Mouse (Mus musculus) thymus, adult 18-20 months (tissue): ENCODE measurements around the gene Omt2b.
"Not testable (repeated sequence)": the region's sequence is repeated elsewhere in the genome, so short reads cannot be mapped to it uniquely, and the experiment has no call there.

Experiments
- DNase-seq, 2 experiments: peaks; one replicate each; pipeline ENCODE4 v3.0.0; 2022; ENCODE audit warnings: mixed read lengths in 2 of 2

Omt2b gene

DNA sequence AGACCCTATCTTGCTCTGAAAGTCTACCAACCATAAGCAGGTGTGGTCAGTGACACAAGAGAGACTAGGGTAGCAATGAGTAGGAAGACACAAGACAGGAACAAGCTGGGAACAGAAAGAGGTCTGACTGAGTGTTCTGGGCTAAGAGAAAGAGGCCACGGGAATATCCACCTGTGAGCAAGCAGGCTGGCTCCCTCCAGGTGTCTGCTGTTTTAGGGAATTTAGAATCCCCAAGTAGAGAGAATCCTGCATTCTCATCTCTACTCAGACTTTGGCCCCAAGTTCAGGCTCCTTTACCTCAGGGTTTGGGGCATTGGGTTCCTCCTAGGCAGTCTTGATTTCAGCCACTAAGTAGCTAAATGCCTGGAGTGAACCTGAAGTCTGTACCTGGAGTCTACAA lies at the start of gene Omt2b:
Omt2b (plus strand) TSS at position 301 of the 400 bp plus-strand sequence.
- DNase-seq: not testable (repeated sequence)

DNA sequence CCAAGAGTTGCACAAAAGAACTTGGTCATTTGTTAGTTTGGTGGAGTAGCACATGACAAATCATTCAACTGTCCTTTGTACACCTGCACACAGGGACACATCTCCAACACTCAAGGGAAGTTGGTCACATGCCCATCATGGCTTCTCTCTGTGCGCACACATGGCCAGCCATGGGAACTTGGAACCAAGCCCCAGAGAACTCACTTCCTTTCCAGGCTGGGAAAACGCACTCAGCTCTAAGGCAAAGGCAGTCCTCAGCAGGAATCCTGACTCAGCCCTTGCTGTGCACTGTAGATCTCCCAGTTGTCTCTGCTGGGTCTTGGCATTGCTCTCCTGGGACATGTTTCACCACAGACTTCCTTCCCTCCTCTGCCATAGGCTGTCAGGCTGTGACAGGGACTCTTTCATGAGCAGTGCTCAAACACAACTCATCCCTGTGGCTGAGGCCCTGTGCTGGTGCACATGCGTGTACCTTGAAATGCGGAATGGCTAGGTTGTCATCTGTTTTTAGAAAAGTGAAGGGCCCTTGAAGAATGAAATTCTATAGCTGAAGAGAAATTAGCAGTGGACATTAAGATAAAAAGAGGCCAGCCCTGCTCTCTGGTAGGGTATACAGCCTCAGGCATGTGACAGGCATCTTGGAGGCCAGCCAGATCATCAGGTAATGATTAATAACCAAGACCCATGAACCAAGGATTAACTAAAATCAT lies 45.2 kb upstream of the Omt2b start:
- DNase-seq: not testable (repeated sequence)

GRCm38 (mm10) chr9:78289063-78289462 lies 38.3 kb upstream of the Omt2b start:
- DNase-seq: not testable (repeated sequence)

DNA sequence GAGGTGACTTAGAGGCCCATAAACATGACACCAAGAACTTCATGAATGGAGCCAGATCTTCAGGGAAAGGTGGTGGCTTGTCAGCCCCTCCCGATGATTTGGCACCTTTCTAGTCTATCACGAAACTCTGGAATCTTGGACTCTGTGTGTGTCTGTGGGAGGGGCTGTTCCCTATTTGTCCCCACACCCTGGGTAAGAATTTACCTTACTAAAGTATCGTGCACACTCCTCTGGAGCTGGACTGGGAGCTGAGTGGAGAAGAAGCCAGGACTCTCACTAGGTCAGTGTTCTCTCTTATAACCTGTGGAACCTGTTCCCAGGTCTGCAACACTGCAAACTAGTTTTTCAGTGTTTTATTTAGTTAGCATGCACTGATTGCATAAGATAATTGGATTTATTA lies 37.7 kb upstream of the Omt2b start, which contains the start of gene Gm10639:
Gm10639 (plus strand) TSS at position 201 of the 400 bp plus-strand sequence.
- not testable (repeated sequence) for DNase-seq

- DNase-seq: not testable (repeated sequence)
These were observed 34.9 kb upstream of the Omt2b start for GRCm38 (mm10) chr9:78292462-78292861.

GRCm38 (mm10) chr9:78293683-78294082 lies 33.7 kb upstream of the Omt2b start:
- DNase-seq: not testable (repeated sequence)

- DNase-seq: not testable (repeated sequence)
These were observed 32.6 kb upstream of the Omt2b start for GRCm38 (mm10) chr9:78294781-78295180.

GRCm38 (mm10) chr9:78296089-78296488 lies 31.3 kb upstream of the Omt2b start:
- peak in 1 of 2 experiments; percentile 5 for DNase-seq

DNA sequence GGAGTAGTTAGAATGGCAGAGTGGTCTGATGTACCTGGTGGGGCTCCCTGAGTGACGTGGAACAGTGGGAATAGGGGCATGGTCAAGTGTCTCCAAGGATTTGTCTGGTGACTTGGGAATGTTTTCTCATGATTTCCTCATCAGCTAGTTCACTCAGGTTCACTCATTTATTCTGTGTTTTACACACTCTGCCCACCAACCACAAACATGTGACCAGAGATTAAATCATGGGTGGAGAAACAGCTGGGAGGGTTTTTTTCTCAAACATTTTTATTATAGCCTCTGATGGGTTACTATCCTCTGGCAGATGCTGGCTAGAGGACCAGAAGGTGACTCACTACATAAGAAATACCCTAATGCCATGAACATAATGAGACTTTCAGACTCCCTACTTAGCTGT lies 29.2 kb upstream of the Omt2b start:
- DNase-seq: no peak

- DNase-seq: not testable (repeated sequence)
These were observed 28.2 kb upstream of the Omt2b start for GRCm38 (mm10) chr9:78299143-78299542.

DNA sequence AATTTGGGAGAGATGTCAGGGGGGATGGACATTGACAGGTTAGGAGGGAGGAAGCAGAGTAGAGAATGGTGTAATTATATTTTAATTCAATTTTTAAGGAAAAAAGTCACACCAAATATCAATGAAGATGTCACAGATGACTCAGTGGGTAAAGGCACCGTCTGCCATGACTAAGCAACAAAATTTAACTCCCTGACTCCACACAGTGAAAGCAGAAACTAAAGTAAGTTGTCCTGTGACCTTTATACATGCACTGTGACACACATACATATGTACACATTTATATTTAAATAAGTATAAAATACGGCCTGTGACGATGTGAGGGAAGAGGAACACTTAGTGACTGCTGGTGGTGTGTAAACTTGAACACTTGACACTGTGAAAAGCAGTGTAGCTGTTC lies 19.3 kb upstream of the Omt2b start:
- DNase-seq: not testable (repeated sequence)

DNA sequence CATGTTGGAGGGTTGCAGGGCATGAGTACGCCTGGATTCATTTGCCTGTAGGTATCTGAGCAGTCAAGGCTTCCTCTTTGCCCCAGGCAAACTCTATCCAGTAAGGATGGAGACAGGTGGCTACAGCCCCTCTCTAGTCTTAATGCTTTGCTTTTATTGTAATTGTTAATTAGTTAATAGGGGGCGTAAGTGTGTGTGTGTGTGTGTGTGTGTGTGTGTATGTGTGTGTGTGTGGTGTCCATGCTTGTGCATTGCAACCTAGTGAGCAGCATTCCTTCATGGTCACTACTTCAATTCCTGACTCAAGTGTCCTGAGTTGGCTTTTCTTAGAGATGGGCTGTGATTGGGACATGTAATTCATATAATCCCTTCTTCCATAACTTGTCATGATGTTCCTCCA lies 12.7 kb upstream of the Omt2b start, which contains the start of gene Omt2a:
Omt2a (minus strand) TSS at position 101 of the 400 bp plus-strand sequence.
- no peak for DNase-seq

DNA sequence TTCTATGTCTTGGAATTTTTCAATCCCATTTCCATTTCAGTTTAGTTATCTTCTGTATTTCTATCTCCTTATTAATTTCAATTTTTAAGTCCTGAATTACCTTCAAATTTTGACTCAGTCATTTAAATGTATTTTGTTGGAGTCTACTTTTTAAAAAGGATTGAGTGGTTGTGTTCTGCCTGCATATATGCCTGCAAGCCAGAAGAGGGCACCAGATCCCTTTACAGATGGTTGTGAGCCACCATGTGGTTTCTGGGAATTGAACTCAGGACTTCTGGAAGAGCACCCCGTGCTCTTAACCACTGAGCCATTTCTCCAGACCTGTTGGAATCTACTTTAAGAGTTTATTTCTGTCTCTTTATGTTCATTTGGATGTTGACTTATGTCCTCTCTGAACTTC lies 7.9 kb upstream of the Omt2b start:
- DNase-seq: no peak

GRCm38 (mm10) chr9:78337050-78337449 lies 9.7 kb downstream of the Omt2b start:
- not testable (repeated sequence) for DNase-seq

DNA sequence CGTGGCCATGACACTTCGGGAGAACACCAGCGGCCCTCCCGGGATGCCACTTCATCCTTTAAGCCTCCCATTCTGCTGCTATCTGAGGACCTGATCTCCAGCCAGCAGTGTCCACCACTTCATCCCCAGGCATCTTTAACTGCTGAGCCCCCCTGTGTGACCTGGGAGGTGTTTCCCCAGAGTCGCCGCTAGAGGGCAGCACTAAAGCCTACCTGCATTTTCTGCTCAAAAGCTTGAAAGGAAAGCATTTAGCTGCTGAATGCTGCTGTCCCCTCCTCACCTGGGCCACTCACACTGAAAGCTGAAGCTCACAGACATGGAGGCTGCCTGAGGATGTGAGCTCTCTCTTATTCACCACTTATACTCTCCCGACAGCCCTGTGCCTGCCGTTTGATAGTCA lies 12.9 kb downstream of the Omt2b start:
- peak in 1 of 2 experiments; percentile 4 for DNase-seq

DNA sequence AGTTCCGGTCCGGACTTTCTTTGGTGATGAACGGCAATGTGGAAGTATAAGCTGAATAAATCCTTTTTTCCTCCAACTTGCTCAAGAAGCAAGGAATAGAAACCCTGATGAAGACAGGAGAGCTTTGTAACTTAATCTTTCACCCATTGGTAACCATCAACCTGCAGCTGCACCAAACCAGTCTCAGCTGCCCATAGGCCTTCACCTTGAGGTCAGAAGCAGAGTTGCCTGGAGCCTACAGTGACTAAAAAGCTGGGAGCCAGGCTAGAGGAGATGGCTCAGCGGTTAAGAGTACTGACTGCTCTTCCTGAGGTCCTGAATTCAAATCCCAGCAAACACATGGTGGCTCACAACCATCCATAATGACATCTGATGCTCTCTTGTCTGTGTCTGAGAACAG lies 15.1 kb downstream of the Omt2b start:
- not testable (repeated sequence) for DNase-seq

DNA sequence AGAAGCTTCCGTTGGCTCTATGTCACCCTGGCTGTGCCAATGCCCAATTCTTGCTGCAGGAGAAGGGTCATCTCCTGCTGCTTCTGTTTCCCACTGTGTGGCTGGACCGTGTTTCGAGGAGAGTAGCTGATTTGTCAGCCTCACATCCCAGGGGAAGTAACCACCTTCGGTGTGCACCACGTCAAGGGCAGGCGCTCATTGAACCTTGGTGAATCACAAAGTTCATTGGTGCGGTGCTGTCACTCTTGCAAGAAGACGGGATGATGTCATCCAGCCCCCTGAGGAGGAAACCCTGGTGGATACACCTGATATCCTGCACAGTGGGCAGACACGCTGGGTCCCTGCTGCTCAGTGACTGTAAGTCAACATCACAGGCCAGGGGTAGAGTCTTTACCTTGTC lies 15.7 kb downstream of the Omt2b start:
- not testable (repeated sequence) for DNase-seq

- DNase-seq: not testable (repeated sequence)
These were observed 17.8 kb downstream of the Omt2b start for GRCm38 (mm10) chr9:78345235-78345634.

- no peak for DNase-seq
These were observed 19.6 kb downstream of the Omt2b start for GRCm38 (mm10) chr9:78347004-78347403.

DNA sequence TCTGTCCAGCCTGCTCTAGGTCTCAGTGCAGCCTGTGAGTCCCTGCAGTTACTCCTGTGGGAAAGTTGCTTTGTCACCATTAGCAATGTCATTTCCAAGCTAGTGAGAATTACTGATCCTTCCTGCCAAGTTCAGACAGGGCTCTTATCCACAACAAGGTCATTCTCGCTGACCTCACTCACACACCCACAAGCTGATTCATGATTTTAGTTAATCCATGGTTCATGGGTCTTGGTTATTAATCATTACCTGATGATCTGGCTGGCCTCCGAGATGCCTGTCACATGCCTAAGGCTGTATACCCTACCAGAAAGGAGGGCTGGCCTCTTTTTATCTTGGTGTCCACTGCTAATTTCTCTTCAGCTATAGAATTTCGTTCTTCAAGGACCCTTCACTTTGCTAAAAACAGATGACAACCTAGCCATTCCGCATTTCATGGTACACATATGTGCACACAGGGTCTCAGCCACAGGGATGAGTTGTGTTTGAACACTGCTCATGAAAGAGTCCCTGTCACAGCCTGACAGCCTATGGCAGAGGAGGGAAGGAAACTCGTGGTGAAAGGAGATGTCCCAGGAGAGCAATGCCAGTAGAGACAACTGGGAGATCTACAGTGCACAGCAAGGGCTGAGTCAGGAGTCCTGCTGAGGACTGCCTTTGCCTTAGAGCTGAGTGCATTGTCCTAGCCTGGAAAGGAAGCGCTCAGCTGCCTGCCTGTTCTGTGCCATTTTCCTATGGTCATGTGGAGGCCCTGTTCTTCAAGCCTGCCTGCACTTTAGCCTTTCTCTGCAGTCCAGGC lies 21.0 kb downstream of the Omt2b start:
- DNase-seq: not testable (repeated sequence)

GRCm38 (mm10) chr9:78349141-78349540 lies 21.8 kb downstream of the Omt2b start:
- DNase-seq: not testable (repeated sequence)

DNA sequence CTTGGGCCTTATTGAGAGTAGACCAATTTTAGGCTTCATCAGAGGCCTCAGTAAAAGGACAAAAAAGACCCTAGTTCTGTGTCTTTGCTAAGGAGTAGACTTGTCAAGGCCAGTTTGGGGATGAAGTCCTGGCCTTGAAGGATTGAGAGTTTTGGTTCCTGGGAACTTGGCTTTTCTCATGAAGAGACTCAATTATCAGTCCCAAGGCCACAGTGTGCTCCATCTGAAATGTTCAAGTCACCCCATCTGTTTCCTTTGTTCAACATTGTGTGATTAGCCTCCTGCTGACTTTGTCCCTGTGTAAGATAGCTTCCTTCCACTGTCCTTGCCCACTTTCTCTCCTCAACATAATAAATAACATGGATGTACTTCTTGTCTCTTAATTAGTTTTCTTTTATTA lies 22.6 kb downstream of the Omt2b start:
- DNase-seq: not testable (repeated sequence)

GRCm38 (mm10) chr9:78351504-78352220 lies 24.3 kb downstream of the Omt2b start:
- no peak for DNase-seq
